Mouse (Mus musculus): ENCODE data around the gene Nup107. TPM values are rescaled to one million over a fixed set of nuclear protein-coding genes. Genes with fewer than 3 reads are reported as not detected.
"Not testable (repeated sequence)": the region's sequence is repeated elsewhere in the genome, so short reads cannot be mapped to it uniquely, and the experiment has no call there.

Gene Nup107
- total and polyA plus RNA-seq, 3 experiments = 47.7 to 97.0 (median 82.0) TPM

DNA sequence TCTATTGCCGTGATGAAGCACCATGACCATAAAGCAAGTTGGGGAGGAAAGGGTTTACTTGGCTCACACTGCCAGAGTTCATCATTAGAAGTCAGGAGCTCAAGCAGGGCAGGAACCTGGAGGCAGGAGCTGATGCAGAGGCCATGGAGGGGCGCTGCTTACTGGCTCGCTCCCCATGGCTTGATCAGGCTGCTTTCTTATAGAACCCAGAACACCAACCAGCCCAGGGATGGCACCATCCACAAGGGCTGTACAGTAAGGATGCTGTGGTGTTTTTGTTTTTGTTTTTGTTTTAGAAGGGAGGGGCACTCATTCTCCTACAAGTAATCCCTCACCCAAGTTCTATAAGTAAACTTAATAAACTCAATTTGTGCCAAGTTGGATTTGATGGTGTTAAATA, 75.8 kb downstream of the Nup107 start:
- no peaks in the 10 kb centered on the region for H3K79me2 ChIP-seq (replicated peaks; ENCODE audit: control insufficient read depth, extremely low read depth, insufficient read depth, poor library complexity, severe bottlenecking)
- H3K9me3 ChIP-seq (replicated peaks; ENCODE audit: low read length) = no peaks in the 10 kb centered on the region
- H3K4me2 ChIP-seq (ENCODE audit: insufficient read depth, low read depth, poor library complexity, severe bottlenecking) = no peak overlapping the region
- no peak overlapping the region for H3K9ac ChIP-seq (ENCODE audit: insufficient read depth, low read depth)
- no peaks in the 10 kb centered on the region for H3K36me3 ChIP-seq (replicated peaks in 1 of 2; ENCODE audit: control insufficient read depth in 1 of 2, insufficient read depth in 1 of 2, low read length in 1 of 2)
- dilution Hi-C loops (cut with MboI; ENCODE audit: extremely low pct_ligation_motif_present, extremely low pct_unique_long_range_greater_than_20kb, low sequenced_read_pairs) = no loop called here
- in situ Hi-C loops (cut with MboI; ENCODE audit: low pct_ligation_motif_present, low pct_unique_long_range_greater_than_20kb, low sequenced_read_pairs) = no loop called here
- peaks cover 22 to 80% of the 10 kb centered on the region in 2 experiments for H3K4me1 ChIP-seq (ENCODE audit: control insufficient read depth in 1 of 2, insufficient read depth in 2 of 2)
- H3K27ac ChIP-seq (ENCODE audit: insufficient read depth, low read depth) = peak overlapping the region; percentile 52; the same call in 1 of the 2 replicates
- DNase-seq (ENCODE audit: extremely low read depth) = no peak
- H3K4me3 ChIP-seq (replicated peaks in 1 of 3; ENCODE audit: low read depth in 2 of 3, low read length in 2 of 3, poor library complexity in 1 of 3) = no peak overlapping the region
- TF ChIP-seq ZKSCAN1 (IDR thresholded peaks at IDR 0.05; ENCODE audit: borderline replicate concordance, low read depth, low read length) (no peak), ZC3H11A (IDR thresholded peaks at IDR 0.05; ENCODE audit: low read depth, low read length) (no peak), UBTF (IDR thresholded peaks at IDR 0.05; ENCODE audit: low read depth, low read length) (no peak), GABPA (IDR thresholded peaks at IDR 0.05; ENCODE audit: insufficient replicate concordance, low read depth, low read length) (no peak), CHD2 (IDR thresholded peaks at IDR 0.05; ENCODE audit: low read length) (no peak), MYC (IDR thresholded peaks at IDR 0.05; ENCODE audit: low read depth, low read length) (no peak), BHLHE40 (IDR thresholded peaks at IDR 0.05; ENCODE audit: low read depth, low read length) (no peak), USF2 (conservative IDR thresholded peaks at IDR 0.05; ENCODE audit: low read depth, low read length) (no peak), JUN (IDR thresholded peaks at IDR 0.05; ENCODE audit: insufficient read depth, low read depth, low read length) (no peak), CHD1 (IDR thresholded peaks at IDR 0.05; ENCODE audit: low read depth, low read length) (no peak), TCF12 (IDR thresholded peaks at IDR 0.05; ENCODE audit: low read depth, low read length) (no peak), IRF4 (IDR thresholded peaks at IDR 0.05; ENCODE audit: low read depth, low read length) (no peak)
- no peaks in the 10 kb centered on the region for H3K27me3 ChIP-seq (replicated peaks)

- H3K27me3 ChIP-seq (replicated peaks); H3K79me2 ChIP-seq (replicated peaks; ENCODE audit: control insufficient read depth, extremely low read depth, insufficient read depth, poor library complexity, severe bottlenecking); H3K4me3 ChIP-seq (replicated peaks in 1 of 3; ENCODE audit: low read depth in 2 of 3, low read length in 2 of 3, poor library complexity in 1 of 3); H3K9ac ChIP-seq (ENCODE audit: insufficient read depth, low read depth); H3K36me3 ChIP-seq (replicated peaks in 1 of 2; ENCODE audit: control insufficient read depth in 1 of 2, insufficient read depth in 1 of 2, low read length in 1 of 2); in situ Hi-C loops (cut with MboI; ENCODE audit: low pct_ligation_motif_present, low pct_unique_long_range_greater_than_20kb, low sequenced_read_pairs); H3K27ac ChIP-seq (ENCODE audit: insufficient read depth, low read depth); DNase-seq (ENCODE audit: extremely low read depth); H3K9me3 ChIP-seq (replicated peaks; ENCODE audit: low read length); H3K4me2 ChIP-seq (ENCODE audit: insufficient read depth, low read depth, poor library complexity, severe bottlenecking); dilution Hi-C loops (cut with MboI; ENCODE audit: extremely low pct_ligation_motif_present, extremely low pct_unique_long_range_greater_than_20kb, low sequenced_read_pairs): not testable (repeated sequence)
- H3K4me1 ChIP-seq (ENCODE audit: control insufficient read depth in 1 of 2, insufficient read depth in 2 of 2) = peaks cover 23 to 78% of the 10 kb centered on the region in 2 experiments
Measured at GRCm38 (mm10) chr10:117715654-117716053, 76.9 kb downstream of the Nup107 start.

GRCm38 (mm10) chr10:117714928-117715500, 77.5 kb downstream of the Nup107 start:
- H3K9ac ChIP-seq (ENCODE audit: insufficient read depth, low read depth) = no peak overlapping the region
- H3K4me3 ChIP-seq (replicated peaks in 1 of 3; ENCODE audit: low read depth in 2 of 3, low read length in 2 of 3, poor library complexity in 1 of 3) = no peak overlapping the region
- no peaks in the 10 kb centered on the region for H3K9me3 ChIP-seq (replicated peaks; ENCODE audit: low read length)
- TF ChIP-seq ETS1 (conservative IDR thresholded peaks at IDR 0.05; ENCODE audit: low read depth, low read length) (peak; percentile 18; the same call in 1 of the 2 replicates), MAZ (IDR thresholded peaks at IDR 0.05; ENCODE audit: low read depth, low read length) (no peak), USF2 (conservative IDR thresholded peaks at IDR 0.05; ENCODE audit: low read depth, low read length) (no peak), MAFK (IDR thresholded peaks at IDR 0.05; ENCODE audit: insufficient replicate concordance, low read length) (peak; percentile 48; the same call in 1 of the 2 replicates), ZC3H11A (IDR thresholded peaks at IDR 0.05; ENCODE audit: low read depth, low read length) (no peak), USF1 (IDR thresholded peaks at IDR 0.05; ENCODE audit: low read depth, low read length) (peak; percentile 14; the same call in 1 of the 2 replicates), KAT2A (IDR thresholded peaks at IDR 0.05; ENCODE audit: insufficient replicate concordance, low read length) (no peak), NRF1 (IDR thresholded peaks at IDR 0.05; ENCODE audit: low read depth, low read length) (no peak)
- H3K4me1 ChIP-seq (ENCODE audit: control insufficient read depth in 1 of 2, insufficient read depth in 2 of 2) = peaks cover 23 to 75% of the 10 kb centered on the region in 2 experiments
- no peak overlapping the region for H3K4me2 ChIP-seq (ENCODE audit: insufficient read depth, low read depth, poor library complexity, severe bottlenecking)
- no peaks in the 10 kb centered on the region for H3K36me3 ChIP-seq (replicated peaks in 1 of 2; ENCODE audit: control insufficient read depth in 1 of 2, insufficient read depth in 1 of 2, low read length in 1 of 2)
- no peaks in the 10 kb centered on the region for H3K79me2 ChIP-seq (replicated peaks; ENCODE audit: control insufficient read depth, extremely low read depth, insufficient read depth, poor library complexity, severe bottlenecking)
- in situ Hi-C loops (cut with MboI; ENCODE audit: low pct_ligation_motif_present, low pct_unique_long_range_greater_than_20kb, low sequenced_read_pairs) (no loop called here), dilution Hi-C loops (cut with MboI; ENCODE audit: extremely low pct_ligation_motif_present, extremely low pct_unique_long_range_greater_than_20kb, low sequenced_read_pairs) (no loop called here)
- no peaks in the 10 kb centered on the region for H3K27me3 ChIP-seq (replicated peaks)
- DNase-seq (ENCODE audit: extremely low read depth) = no peak
- H3K27ac ChIP-seq (ENCODE audit: insufficient read depth, low read depth) = peak overlapping the region; percentile 12; the same call in 1 of the 2 replicates

Measured in CH12.LX (cell line).